Mouse (Mus musculus): ENCODE measurements at regions not wholly inside any gene's neighbourhood (a gene's known extent, or its start where the extent isn't known, plus 50 kb on each side); places are given as distances from the start of the nearest gene placed in this dataset.

DNA sequence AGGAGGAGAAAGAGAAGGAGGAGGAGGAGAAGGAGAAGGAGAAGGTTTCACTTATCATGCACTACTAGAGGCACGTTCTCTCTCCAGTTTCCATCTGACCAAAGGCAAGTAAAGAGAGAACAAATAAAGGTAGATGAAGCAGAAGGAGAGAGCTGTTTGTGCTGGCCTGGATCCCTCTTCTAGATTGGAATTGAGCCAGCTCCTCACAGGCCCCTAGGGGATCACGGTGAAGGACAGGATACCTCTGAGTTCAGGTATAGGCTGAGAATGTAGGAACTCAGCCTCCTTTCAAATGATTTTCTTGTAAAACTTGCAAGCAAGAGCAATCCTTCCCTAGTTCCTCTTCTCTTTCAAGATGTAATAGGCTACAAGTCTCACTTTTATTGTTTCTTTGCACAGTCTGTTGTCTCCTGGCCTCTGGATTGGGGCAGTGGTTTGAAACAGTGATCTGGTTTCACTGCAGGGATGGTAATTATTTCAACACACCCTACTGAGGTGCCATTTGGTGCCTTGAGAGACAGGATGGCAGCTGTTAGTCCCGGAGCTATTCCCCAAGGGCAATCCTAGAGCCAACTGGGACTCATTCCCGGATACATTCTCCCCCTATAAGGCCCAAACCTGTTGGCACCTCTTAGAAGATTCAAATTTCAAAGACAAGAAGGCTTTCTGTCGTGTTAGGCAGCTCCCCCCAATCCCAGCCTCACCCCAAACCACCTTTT, 134.8 kb downstream of the Gm9817 start:
- DNase-seq (ENCODE audit: low spot score in 2 of 2): no peak

DNA sequence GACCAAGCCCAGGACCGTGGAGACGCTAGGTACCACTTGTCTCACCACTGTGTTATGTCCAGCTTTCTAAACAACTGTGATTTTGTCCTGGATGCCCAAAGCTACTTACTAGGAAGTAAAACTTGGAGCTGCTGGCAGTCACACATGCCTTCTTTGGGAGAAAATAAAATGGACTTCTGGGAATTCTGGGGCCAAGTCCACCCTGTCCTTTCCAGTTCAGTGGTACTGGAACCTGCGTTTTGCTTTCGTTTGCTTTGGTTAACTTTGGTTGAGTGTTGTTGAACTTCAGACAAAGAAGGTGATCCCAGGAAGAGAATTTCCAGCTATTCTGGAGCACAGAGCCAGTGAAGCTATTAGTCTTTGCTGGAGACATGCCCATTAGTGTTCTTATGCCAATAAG, 139.8 kb downstream of the Gm9817 start:
- DNase-seq (ENCODE audit: low spot score in 2 of 2): no peak

DNA sequence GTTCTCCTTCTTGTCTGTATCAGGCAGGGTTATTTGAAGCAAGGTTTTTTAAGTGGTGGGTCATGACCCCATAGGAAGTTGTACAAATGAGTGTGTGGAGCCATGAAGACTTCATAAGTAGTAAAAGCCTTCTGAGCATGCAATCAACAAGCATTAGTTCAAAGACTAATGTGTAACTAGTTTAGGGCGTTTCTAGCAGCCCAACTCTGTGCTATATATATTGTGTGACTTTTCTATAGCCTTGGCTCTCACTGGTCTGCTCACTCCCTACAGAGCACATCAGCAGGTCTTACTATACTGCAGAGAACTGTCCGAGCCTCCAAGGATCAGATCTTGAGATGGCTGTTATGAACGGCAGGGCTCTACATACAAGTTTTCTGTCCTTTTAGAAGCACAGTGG, 141.2 kb downstream of the Gm9817 start:
- no peak for DNase-seq (ENCODE audit: low spot score in 2 of 2)

DNA sequence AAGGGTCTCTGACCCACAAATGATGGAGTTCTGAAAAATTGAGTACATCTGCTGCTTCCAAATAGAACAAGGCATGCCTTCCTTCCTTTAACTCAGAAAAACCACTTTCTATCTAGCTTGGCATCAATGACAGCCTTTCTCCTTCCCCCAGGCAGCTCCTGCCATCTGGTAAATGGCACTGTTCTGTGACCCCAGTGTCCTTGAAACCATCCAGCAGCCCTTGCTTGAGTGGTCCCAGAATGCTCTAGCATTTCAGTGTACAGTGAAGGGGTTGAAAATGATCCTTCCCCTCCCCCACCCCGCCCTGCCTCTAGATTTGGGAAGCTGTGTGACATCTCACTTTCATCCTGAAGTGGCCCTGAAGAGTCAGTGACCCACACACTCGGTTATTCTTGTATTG, 152.3 kb downstream of the Gm9817 start:
- DNase-seq (ENCODE audit: low spot score in 2 of 2): no peak

DNA sequence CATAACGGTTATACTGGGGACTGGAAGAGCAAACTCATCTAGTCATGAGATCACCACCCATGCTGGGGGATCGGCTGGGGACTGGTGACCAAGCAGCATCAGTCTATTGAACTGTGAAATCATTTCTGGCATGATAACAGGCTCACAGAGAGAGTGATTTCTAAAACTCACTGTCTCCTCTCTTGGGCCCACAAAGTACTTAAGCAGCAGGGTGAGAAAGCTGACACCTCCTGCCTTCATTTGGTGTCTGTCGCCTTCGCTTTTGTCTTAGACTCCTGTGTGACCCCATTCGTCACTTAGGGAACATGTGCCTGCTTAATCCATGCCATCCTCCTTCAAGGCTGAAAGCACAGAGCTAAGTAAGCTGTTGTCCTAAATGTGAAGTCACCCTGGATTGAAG, 154.3 kb upstream of the Mylip start:
- no peak for DNase-seq (ENCODE audit: low spot score in 2 of 2)

DNA sequence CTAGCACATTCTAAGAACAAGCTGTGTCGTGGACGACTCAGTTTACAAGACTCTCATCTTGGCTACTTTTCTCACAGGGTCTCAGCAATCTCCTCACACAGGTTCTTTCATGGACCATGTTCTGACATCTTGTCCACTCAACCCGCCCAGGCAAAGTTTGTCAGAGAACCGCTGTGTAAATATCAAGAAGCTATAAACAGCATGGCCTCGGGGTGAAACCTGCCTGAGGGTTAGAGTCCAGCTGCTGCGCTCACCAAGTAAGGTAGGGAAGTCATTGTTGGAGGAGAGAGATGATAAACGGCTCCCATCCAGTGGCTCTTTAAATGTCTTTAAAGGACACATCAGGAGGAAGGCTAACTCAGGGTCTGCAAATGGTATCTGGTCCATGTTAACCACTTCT, 151.3 kb upstream of the Mylip start:
- no peak for DNase-seq (ENCODE audit: low spot score in 2 of 2)

DNA sequence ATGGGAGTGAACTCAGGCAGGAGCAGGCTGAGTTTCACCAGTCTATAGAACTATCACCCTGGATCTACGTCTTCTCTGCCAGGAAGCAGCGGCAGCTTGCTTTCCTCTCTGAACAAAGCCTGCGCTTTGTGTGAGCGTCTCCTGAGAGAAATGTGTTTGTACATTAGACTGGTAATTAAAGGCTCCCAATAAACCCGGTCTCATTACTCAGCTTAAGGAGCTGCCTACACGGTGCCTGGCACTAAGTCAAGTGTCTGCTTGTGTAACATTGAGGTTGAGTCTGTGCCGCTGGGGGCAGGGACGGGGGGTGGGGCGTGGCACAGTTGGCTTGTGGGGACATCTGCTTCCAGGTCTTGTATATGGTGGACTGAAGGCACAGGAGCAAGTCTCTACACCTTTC, 150.4 kb upstream of the Mylip start:
- no peak for DNase-seq (ENCODE audit: low spot score in 2 of 2)

DNA sequence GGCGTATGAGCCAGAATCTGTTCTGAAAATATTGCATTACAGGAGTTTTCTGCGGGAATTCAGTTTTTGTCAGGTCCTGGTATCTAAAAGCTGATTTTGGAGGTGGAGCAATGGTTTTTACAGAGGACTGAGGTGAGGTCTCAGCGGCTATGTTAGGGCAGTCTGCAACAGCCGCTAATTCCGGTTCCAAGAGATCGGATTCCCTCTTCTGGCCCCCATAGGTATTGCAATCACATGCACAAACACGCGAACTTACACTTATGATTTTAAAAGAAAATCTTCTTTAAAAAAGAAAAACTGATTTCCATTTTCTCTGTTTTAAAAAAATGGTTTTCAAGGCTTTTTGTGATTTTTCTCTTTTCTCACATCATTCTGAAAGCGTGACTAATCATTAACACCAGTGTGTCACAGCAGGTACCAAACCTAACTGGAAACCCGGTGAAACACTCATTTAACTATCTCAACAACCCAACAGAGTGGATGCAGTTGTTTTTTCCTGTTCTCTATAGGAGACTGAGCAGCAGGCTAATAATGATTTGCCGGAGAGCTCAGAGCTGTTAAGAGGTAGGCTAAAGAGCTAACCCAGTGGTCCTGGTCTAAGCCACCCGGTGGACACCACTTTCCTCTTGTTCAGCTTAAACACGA, 149.4 kb upstream of the Mylip start:
- no peak for DNase-seq (ENCODE audit: low spot score in 2 of 2)

DNA sequence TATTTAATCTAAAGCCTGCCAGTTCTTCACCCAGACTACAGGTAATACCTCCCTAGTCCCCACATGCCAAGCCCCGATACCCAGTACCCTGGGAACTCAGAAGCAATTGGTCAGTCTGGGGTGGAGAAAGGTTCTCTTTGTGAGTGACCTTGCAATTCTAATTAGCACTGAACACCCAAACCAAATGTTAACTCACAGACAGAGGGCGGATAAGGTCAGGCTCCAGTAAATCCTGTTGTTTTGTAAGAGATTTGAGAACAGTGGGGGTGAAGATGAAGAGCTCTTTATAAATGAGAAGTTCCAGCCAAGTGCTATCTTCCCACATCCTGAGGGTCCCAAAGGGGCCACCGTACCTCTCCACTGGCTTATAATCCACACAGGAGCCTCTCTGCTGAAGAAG, 147.3 kb upstream of the Mylip start:
- DNase-seq (ENCODE audit: low spot score in 2 of 2): no peak

DNA sequence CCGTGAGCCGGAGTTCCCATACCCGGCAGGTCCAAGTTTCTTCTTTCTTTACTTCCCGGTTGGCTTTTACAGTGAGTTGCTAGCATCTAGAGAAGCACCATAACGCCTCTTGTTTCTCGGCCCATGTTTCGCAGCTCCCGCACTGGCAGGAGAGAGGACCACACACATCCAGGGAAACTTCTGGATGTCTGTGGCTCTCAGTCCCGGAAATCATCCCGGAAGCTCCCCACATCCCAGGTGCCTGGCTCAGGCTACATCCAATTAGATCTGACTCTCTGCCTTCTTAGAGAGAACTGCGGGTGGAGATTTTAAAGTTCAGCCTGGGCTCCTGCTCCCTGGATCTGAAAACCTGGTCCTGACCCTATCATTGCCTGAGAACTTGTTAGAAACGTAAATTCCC, 146.8 kb upstream of the Mylip start:
- no peak for DNase-seq (ENCODE audit: low spot score in 2 of 2)

DNA sequence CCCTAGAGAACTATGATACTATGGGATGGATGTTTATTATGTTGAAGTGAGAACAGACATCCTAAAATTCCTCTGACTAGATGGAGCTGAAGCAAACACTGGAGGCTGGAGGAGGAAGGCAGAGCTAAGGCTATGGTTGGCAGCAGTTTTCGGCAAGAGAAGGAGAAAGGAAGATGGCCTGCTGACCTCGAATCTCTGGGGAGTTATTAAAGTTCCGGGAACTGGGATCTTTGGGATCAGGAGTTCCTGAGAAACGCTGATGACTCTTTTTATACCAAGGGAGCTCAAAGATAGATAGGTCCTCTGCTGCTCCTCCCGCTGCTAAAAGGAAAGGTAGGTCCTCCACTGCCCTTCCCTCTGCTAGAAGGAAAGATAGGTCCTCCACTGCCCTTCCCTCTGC, 143.9 kb upstream of the Mylip start:
- DNase-seq (ENCODE audit: low spot score in 2 of 2): no peak

DNA sequence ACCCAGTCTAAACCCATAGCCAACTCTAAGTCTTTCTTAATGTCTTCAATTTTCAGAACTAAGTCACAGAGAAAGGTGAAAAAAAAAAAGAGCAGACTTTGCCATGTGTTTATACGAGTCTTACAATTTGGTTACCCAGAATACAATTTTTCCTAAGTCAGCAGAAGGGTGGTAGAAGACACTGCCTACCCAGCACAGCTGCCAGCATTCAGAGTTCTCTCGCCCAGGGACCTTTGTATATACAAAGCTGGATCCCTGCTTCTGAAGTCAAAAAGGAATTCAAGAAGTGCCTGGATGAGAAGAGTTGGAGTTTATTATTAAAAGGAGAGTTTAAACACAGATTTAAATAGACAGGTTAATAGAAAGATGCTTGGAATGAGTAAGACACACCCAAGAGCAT, 143.2 kb upstream of the Mylip start:
- no peak for DNase-seq (ENCODE audit: low spot score in 2 of 2)

DNA sequence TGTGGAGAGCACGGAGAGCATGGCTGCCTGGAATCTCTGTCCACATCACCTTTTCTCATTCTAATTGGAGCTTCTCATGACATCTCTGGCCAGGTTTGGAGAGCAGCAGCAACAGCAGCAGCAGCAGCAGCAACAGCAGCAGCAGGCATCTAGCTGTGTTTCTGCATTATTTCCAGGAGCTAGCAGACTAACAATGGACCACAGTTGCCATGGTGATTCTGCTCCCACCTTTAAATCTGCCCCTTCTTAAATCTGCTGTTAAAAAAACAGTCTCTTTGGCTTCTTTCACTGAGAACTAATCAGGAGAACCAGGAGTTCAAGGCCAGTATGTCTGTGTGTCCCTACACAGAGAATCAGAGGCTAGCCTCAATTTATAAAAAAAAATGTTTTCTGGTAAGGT, 139.5 kb upstream of the Mylip start:
- DNase-seq (ENCODE audit: low spot score in 2 of 2): no peak

DNA sequence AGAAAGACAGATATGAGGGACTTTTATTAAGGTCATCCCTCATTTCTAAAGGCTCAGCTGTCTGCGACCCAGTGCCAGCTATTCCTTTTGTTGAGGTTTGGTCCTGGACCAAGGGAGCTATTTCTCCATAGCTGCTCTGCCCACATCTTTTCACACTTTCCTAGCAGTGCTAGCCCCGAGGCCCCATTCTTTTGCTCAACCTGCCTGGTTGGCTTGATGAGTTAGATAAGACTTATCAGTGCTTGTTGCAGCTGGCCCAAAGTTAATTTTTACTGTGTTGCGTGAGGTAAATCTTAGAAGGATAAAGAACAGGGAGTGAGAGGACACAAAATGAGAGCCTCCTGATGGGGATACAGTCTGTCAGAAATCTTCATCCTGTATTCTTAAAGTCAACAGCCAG, 138.5 kb upstream of the Mylip start:
- DNase-seq (ENCODE audit: low spot score in 2 of 2): no peak

DNA sequence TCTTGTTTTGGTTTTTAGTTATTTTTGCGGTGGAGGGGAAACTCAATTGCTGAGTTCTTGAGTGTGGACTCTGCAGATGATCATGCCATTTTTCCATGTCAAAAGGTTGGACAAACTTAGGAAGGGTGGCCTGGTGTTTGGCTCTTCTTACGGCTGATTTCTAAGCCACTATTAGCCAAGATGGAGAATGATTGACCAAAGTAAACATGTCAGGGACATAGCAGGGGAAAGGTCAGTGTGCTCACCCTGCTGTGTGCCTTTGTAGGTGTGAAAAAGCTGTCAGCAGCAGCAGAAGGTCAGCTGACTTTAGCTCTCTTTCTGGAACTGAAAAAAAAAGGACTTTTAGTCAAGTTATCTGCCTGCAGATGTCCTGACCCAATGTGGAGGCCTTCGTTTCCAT, 137.4 kb upstream of the Mylip start:
- DNase-seq (ENCODE audit: low spot score in 2 of 2): no peak

DNA sequence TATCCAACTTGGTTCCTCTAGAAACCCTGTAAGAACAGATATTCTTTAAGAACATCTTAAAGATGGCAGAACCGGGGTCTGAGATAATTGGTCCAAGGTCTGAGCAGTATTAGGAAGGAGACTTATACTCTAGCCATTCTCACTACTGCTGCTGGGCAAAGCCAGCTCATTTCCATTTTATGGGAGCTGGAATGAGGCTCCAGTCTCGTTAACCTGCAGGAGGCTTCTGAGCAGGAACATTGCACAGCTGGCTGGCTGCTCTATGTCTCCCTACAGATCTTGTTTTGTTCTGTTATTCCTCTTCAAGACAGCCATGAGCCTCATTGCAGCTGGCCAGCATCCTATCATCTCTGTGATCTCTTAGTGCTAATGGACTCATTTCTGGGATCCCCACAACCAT, 136.3 kb upstream of the Mylip start:
- DNase-seq (ENCODE audit: low spot score in 2 of 2): no peak

DNA sequence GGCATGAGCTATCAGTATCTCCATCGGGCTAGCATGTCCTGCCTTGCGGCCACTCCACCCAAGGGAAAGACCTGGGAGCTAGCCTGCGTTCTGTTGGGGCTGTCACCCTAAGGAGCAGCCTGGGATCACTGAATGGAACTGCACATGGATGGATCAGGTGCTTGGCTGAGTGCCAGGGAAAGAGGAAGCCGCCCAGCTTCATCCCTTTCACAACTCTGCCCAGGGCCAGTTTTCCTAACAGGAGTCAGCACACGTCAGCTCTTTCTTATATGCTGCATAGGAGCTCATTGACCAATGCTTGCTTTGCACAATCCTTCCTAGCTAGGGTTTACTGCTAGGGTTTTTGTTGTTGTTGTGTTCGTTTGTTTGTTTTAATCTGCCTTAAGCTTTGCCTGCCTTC, 134.3 kb upstream of the Mylip start:
- no peak for DNase-seq (ENCODE audit: low spot score in 2 of 2)

DNA sequence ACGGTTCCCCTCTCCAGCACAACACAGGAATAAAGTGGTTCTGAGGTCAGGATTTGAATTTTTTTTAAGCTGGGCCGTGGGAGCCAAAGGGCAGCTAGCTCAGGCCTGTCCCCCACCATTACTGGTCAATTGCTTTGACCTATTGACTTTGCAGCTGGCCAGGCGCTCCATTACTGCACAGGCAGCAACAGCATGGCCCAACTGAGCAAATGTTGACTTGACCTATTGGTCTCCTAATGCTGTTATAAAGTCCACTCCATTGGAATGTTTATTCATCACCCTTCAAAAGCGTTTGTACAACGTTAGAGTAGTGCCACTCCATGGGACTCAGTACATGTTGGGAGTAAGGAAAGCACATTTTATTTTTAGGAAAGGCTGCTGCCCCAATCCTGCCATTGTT, 127.5 kb upstream of the Mylip start:
- DNase-seq (ENCODE audit: low spot score in 2 of 2): no peak

DNA sequence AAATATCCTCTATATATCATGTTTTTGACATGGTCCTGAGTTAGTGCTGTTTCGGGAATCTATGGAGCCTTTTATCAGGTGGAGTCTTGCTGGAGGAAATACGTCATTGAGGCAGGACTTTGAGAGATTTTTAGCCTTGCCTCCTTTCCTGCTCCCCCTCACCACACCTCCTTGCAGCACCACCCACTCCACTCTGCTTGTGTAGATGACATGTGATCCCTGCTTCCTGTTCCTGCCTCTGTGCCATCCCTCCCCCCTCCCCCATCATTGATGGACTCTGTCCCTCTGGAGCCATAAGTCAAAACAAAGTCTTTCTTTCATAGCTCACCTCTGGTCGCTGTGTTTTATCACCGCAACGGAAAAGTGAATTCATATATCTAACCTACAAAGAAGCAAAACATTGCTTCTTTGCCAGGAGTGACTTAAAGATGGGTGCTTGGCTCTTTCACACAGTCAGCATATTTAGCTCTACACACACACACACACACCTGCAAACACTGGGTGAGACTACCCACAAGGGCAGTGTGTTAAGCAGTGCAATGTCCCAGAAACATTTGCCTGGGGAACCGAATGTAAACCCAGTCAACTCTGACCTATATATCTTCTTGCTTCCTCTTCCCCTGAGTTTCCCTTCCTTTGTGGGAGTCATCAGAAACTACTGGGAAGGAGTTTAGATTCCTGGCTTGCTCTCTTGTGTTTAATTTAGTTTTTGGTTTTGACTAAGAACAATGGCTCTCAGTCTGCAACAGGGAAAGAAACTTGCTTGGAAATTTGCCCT, 123.1 kb upstream of the Mylip start:
- DNase-seq (ENCODE audit: low spot score in 2 of 2): no peak

DNA sequence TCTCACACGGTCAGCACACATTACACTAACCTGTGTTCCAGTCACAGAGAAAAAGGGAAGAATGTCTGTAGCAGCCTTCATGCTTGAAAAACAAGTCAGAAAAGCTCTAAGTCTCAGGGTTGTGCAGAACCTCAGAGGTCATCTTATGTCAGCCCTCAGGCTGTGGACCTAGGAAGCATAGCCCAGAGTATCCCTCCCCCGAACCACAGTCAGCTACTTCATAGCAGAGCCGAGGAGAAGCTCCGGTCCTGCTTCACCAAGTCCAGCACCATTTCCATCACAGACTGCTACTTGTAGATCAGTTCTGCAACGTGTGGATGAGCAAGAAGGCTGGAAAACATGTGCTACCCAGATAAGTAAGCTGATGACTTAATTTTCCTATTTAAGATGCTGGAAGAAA, 122.1 kb upstream of the Mylip start:
- DNase-seq (ENCODE audit: low spot score in 2 of 2): no peak

DNA sequence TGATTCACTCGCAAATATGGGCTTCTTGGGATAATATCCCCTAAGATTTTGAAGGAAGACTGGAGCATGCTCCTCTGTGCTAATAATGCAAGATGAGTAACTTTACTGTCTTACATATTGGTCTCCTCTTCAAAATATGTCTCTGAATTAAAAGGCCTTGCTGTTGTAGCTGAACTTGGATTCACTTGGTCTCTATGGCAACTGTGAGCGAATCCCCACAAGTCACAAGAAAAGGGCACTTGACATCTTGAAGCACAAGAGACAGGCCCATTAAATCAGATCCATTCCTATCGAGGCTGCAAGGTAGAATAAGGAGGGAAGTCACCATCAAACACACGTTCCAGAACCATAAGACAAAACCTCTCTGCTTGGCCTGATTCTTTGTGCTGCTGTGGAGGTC, 121.6 kb upstream of the Mylip start:
- no peak for DNase-seq (ENCODE audit: low spot score in 2 of 2)

DNA sequence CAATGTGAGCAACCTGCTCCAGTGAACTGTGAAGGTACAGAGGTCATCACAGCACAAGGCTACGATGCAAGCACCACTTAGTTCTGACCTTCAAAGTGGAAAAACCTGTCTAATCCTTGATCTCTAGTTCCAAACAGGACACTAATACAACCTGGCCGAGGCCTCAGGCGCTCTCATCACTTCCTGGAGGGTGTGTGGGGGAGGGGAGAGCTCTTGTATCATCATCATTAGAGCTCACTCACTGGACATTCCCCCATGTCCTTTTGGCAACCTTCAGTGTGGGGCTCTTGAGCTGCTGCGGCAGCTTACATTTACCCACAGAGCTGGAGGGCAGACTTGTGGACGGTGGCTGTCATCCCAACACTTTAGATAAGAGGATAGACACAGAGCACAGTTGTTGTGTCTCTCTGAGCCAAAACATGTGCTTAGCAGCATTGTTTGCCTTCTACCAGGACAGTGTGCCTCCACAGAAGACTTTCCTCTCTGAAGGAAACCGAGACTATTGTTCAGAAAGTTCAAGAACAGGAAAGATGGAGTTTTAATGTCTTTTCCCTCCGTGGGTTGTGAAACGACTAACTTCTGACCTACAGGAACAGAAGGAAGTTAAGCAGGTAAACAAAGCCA, 115.2 kb upstream of the Mylip start:
- no peak for DNase-seq (ENCODE audit: low spot score in 2 of 2)

DNA sequence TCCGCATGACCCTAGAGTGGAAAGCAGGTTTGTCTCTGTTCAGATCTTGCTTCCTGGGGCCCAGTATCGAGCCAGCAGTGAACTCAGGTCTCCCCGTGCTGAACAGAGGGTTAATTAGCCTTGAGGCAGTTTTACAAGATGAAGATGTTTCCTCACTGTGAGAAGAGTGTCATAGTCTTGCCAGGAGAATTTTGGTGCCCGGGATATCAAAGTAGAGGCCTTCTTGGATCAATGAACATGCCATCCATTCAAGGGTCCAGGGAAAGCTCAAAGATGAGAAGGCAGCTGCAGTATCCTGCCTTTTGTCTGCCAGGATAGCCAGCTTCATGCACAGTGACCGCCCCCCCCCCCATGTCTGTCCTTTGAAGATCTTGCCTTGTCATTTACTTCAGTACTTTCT, 114.2 kb upstream of the Mylip start:
- DNase-seq (ENCODE audit: low spot score in 2 of 2): no peak
